Mouse (Mus musculus) retina, postnatal 1 day (tissue): ENCODE measurements at regions not wholly inside any gene's neighbourhood (a gene's known extent, or its start where the extent isn't known, plus 50 kb on each side); places are given as distances from the start of the nearest gene placed in this dataset.

Source experiments
- DNase-seq: peaks from one replicate; pipeline ENCODE4 v3.0.0-alpha.2; 2012

GRCm38 (mm10) chr15:70034976-70035375 lies 3534.3 kb upstream of the Lrrc6 start:
- peak; percentile 88 for DNase-seq

- no peak for DNase-seq
Observed at GRCm38 (mm10) chr15:70029468-70029867, 3528.8 kb upstream of the Lrrc6 start.

GRCm38 (mm10) chr15:70012792-70013191 lies 3512.1 kb upstream of the Lrrc6 start:
- no peak for DNase-seq
